Mouse (Mus musculus): ENCODE data around the gene Syt8.

- TF ChIP-seq GATA1 (IDR thresholded peaks at IDR 0.05; ENCODE audit: borderline replicate concordance, low read length): no peak
- TF ChIP-seq FLI1 (IDR thresholded peaks at IDR 0.05; ENCODE audit: low read length): no peak
These were observed 7.6 kb downstream of the Syt8 start for GRCm38 (mm10) chr7:142442081-142442907.
